Mouse (Mus musculus) stomach, postnatal 0 days (tissue): ENCODE data around the gene Deup1. TPM values are rescaled to one million over a fixed set of nuclear protein-coding genes. Genes with fewer than 3 reads are reported as not detected.
A peak's percentile ranks its signal among the peaks of the same experiment; 100 is the strongest.

Experiments used
- ATAC-seq: fragments of 200-750 bp; cut with Nextera tagmentation; 2 replicates; pipeline ENCODE4 v1.8.0; 2017; ENCODE audit not compliant: low FRiP score, low TSS enrichment
- DNase-seq: peaks from one replicate; pipeline ENCODE4 v3.0.0-alpha.2; 2016; ENCODE audit warnings: low spot score
- H3K27ac ChIP-seq: fragments of 300-500 bp; sonication (generic); replicated peaks from 2 replicates; pipeline ENCODE4 v1.5.1; 2014; ENCODE audit warnings: mild to moderate bottlenecking, control low read depth
- H3K27me3 ChIP-seq: fragments of 300-500 bp; sonication (generic); 2 replicates; pipeline ENCODE4 v1.6.1; 2014; ENCODE audit warnings: low read length; ENCODE audit not compliant: control insufficient read depth, insufficient read depth
- H3K36me3 ChIP-seq: fragments of 300-500 bp; sonication (generic); 2 replicates; pipeline ENCODE4 v1.6.1; 2014; ENCODE audit warnings: low read length, mixed read lengths; ENCODE audit not compliant: control insufficient read depth, insufficient read depth
- H3K4me1 ChIP-seq: fragments of 300-500 bp; sonication (generic); replicated peaks from 2 replicates; pipeline ENCODE4 v1.6.1; 2014; ENCODE audit warnings: antibody characterized with exemption; ENCODE audit not compliant: control insufficient read depth, insufficient read depth
- H3K4me2 ChIP-seq: fragments of 300-500 bp; sonication (generic); replicated peaks from 2 replicates; pipeline ENCODE4 v1.6.1; 2014; ENCODE audit warnings: low read depth, mild to moderate bottlenecking, control low read depth, moderate library complexity
- H3K4me3 ChIP-seq: fragments of 300-500 bp; sonication (generic); 2 replicates; pipeline ENCODE4 v1.5.1; 2014; ENCODE audit warnings: low read depth, low read length, control low read depth
- H3K9ac ChIP-seq: fragments of 300-500 bp; sonication (generic); 2 replicates; pipeline ENCODE4 v1.6.1; 2014; ENCODE audit warnings: mild to moderate bottlenecking, low read length, control low read depth, mixed read lengths
- H3K9me3 ChIP-seq: fragments of 300-500 bp; sonication (generic); 2 replicates; pipeline ENCODE4 v1.6.1; 2016; ENCODE audit warnings: low read length; ENCODE audit not compliant: control insufficient read depth
- CTCF ChIP-seq: IDR thresholded peaks from 2 replicates; pipeline ENCODE4 v1.5.1; 2016; ENCODE audit warnings: antibody characterized with exemption, low read depth, mild to moderate bottlenecking, moderate library complexity
- EP300 ChIP-seq: optimal IDR thresholded peaks from 2 replicates; pipeline ENCODE3; 2016; ENCODE audit warnings: antibody characterized with exemption
- WGBS: fragments of 180-500 bp; shearing (Covaris S2); extraction: QIAGEN DNeasy Blood & Tissue Kit; methylation state at CpG from one replicate; pipeline ENCODE4 v1.1.7; 2014; 5-methylcytosine and 5-hydroxymethylcytosine counted together
- polyA plus RNA-seq: library from polyadenylated mRNA; unstranded; fragments of >200 nt; fragmentation: Nextera tagmentation; extraction: Ambion mirVana; gene quantifications from 2 replicates; pipeline ENCODE4 v1.2.1, GENCODE M21; 2015

Deup1 gene
- polyA plus RNA-seq, 1 experiment from 2014 or later: 0.11 TPM

GRCm38 (mm10) chr9:15619020-15619590, 8.6 kb downstream of the Deup1 start:
- no peak for ATAC-seq
- 43% methylated on average over 10 of the region's 10 CpGs for WGBS
- no peak for TF ChIP-seq CTCF
- TF ChIP-seq EP300: no peak

GRCm38 (mm10) chr9:15617061-15617460, 10.7 kb downstream of the Deup1 start:
- no peak overlapping the region for H3K27ac ChIP-seq
- H3K4me2 ChIP-seq: no peak overlapping the region
- H3K4me1 ChIP-seq: no peaks in the 10 kb centered on the region
- no peak overlapping the region for H3K9ac ChIP-seq
- H3K36me3 ChIP-seq: no peaks in the 10 kb centered on the region
- H3K27me3 ChIP-seq: no peaks in the 10 kb centered on the region
- TF ChIP-seq EP300: no peak
- no peak for TF ChIP-seq CTCF
- no peak overlapping the region for H3K4me3 ChIP-seq
- no peaks in the 10 kb centered on the region for H3K9me3 ChIP-seq
- no peak for ATAC-seq
- WGBS: 72% methylated on average over 7 of the region's 7 CpGs
- DNase-seq: no peak

More at GRCm38 (mm10) chr9:15619020-15619590, 8.6 kb downstream of the Deup1 start:
- H3K4me2 ChIP-seq: no peak overlapping the region
- no peak for DNase-seq
- H3K27ac ChIP-seq: no peak overlapping the region
- no peaks in the 10 kb centered on the region for H3K4me1 ChIP-seq
- no peak overlapping the region for H3K9ac ChIP-seq
- no peaks in the 10 kb centered on the region for H3K36me3 ChIP-seq
- H3K27me3 ChIP-seq: no peaks in the 10 kb centered on the region
- H3K4me3 ChIP-seq: no peak overlapping the region
- no peaks in the 10 kb centered on the region for H3K9me3 ChIP-seq

GRCm38 (mm10) chr9:15616471-15616870, 11.3 kb downstream of the Deup1 start:
- Histone ChIP-seq H3K27me3 (no peaks in the 10 kb centered on the region), H3K4me2 (no peak overlapping the region), H3K27ac (no peak overlapping the region), H3K9me3 (no peaks in the 10 kb centered on the region), H3K36me3 (no peaks in the 10 kb centered on the region), H3K9ac (no peak overlapping the region), H3K4me3 (no peak overlapping the region), H3K4me1 (no peaks in the 10 kb centered on the region)
- 55% methylated on average over 6 of the region's 6 CpGs for WGBS
- TF ChIP-seq CTCF: no peak
- ATAC-seq: no peak
- DNase-seq: no peak

GRCm38 (mm10) chr9:15609280-15609930, 18.3 kb downstream of the Deup1 start:
- ATAC-seq (no peak), DNase-seq (no peak)
- no peaks in the 10 kb centered on the region for H3K36me3 ChIP-seq
- no peaks in the 10 kb centered on the region for H3K4me1 ChIP-seq
- H3K27me3 ChIP-seq: no peaks in the 10 kb centered on the region
- no peak overlapping the region for H3K27ac ChIP-seq
- H3K4me3 ChIP-seq: no peak overlapping the region
- 77% methylated on average over 5 of the region's 5 CpGs for WGBS
- no peaks in the 10 kb centered on the region for H3K9me3 ChIP-seq
- TF ChIP-seq CTCF (peak; percentile 48), EP300 (no peak)
- H3K9ac ChIP-seq: no peak overlapping the region
- no peak overlapping the region for H3K4me2 ChIP-seq

GRCm38 (mm10) chr9:15607601-15608000, 20.1 kb downstream of the Deup1 start:
- no peak overlapping the region for H3K4me3 ChIP-seq
- H3K27ac ChIP-seq: no peak overlapping the region
- no peak overlapping the region for H3K4me2 ChIP-seq
- no peak for TF ChIP-seq CTCF
- no peak for TF ChIP-seq EP300
- ATAC-seq (no peak), DNase-seq (no peak)
- H3K9me3 ChIP-seq: no peaks in the 10 kb centered on the region
- WGBS: 93% methylated on average over 2 of the region's 2 CpGs
- H3K36me3 ChIP-seq: no peaks in the 10 kb centered on the region
- no peaks in the 10 kb centered on the region for H3K4me1 ChIP-seq
- no peak overlapping the region for H3K9ac ChIP-seq
- no peaks in the 10 kb centered on the region for H3K27me3 ChIP-seq

- TF ChIP-seq EP300: no peak
- no peak for TF ChIP-seq CTCF
- 79% methylated on average over 8 of the region's 8 CpGs for WGBS
- no peak for ATAC-seq
- Histone ChIP-seq H3K27me3 (no peaks in the 10 kb centered on the region), H3K9me3 (no peaks in the 10 kb centered on the region), H3K27ac (no peak overlapping the region), H3K4me2 (no peak overlapping the region), H3K9ac (no peak overlapping the region), H3K4me3 (no peak overlapping the region), H3K36me3 (no peaks in the 10 kb centered on the region), H3K4me1 (no peaks in the 10 kb centered on the region)
- DNase-seq: no peak
Observed at GRCm38 (mm10) chr9:15603156-15603555, 24.6 kb downstream of the Deup1 start.
